Mouse (Mus musculus): ENCODE measurements around the gene Usmg5.
"Not testable (repeated sequence)": the region's sequence is repeated elsewhere in the genome, so short reads cannot be mapped to it uniquely, and the experiment has no call there.

Usmg5 gene

DNA sequence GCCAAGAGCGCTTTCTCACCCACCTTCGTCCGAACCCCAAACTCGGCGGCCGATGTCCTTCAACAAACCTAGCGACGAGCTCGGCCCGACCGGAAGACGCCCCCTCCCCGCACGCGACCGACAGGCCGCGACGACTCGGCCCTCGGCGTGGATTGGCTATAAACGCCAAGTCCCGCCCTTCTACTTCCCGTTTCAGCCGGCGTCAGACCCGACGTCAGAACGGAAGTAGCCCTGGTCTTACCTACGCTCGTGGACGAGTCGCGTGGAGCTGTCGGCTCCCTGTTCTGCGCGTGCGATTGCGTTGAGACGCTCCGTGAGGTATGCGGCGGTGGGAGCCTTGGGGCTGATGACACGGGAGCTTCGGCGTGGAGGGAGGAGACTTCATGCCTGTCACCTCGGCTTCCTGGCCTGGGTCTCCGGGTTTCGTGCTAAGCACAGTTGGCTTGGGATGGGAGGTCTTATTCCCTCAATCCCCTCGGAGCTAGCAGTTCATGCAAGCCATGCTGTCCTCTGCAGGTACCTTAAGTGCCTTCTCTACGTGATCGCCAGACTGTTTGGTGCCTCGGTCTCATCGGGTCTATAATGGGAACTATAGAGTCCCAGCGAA is at the start of gene Usmg5, which contains the start of gene Pdcd11:
TSS of gene Usmg5 (minus strand) at position 98 of the 607 bp plus-strand sequence.
TSS of gene Pdcd11 (plus strand) at position 219 of the 607 bp plus-strand sequence.
- DNase-seq (ENCODE audit: low spot score in 2 of 2): peak; percentile 93 to 94

DNA sequence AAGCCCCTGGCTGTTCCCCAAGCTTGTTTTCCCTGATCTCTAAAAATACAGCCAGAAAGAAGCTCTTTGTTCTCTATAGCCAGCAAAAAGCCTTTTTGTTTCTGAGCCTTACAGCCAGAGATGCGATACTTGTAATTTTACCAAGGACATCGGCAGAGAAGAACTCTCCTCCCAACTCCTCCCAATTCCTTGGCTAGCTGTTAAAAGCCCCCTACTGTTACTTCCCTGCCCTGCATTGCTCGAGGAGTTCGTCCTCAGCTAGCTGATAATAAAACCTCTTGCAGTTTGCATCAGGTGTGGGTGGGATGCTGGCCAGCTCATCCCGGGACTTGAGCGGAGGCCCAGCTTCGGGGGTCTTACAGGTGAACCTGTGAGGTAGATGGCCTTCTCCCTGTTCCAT is 49.2 kb upstream of the Usmg5 start:
- DNase-seq (ENCODE audit: low spot score in 2 of 2): not testable (repeated sequence)

DNA sequence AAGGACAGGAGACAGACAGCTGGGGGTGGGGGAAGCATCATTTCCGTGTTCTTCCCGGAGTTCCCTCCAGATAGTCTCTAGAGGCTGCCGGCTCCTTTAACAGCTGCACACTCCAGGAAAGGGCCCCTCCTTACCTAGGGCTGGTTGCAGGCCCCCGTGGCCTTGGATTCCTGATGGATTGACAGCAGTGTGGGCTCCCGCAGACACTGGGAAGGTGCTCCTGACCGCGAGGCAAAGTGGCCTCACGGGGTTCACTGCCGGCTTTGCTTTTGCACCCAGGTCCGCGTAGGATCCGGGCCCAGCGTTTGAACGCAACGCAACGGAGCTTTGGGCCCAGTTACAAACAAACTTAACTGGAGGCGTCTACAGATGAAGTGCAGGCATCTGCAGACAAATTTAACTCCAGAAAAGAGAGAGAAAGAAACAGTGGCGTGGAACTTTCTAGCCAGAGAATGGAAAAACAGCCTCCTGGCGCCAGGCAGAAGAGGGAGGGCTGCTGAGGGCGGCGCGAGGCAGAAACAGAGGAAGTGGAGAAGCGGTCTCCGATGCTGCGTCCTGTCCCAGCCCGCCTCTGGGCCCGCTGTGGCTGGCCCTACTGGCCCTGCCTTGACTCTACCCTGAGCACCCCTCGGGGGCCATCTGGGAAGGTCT is 47.4 kb upstream of the Usmg5 start, which contains the start of gene Calhm2:
TSS of gene Calhm2 (minus strand) at position 524 of the 651 bp plus-strand sequence.
- DNase-seq (ENCODE audit: low spot score in 2 of 2): peak; percentile 65 to 74

DNA sequence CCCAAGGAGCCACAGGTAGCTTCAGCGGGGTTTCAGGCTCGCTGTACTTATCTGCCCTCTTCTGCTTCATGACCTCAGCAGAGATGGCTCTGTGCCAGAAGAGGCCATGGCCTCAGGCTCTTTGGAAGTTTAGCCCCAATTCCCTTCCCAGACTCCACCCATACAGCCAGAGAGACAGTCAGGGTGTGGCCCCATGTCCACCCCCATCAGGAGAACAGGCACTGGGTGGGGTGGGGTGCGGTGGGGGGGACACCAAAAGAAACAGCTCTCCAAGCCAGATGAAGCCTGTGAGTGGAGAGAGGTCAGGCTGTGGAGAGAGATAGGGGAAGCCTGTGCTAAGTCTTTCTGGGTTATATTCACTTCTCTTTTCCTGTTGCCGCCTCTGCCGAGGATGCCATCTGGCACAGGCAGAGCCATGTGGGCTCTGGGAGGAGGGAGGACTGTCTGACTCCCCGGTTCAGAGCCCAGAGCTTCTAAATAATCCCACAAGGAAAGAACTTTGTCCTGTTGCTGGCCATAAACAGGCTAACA is 46.7 kb upstream of the Usmg5 start:
- DNase-seq (ENCODE audit: low spot score in 2 of 2): peak; percentile 62 to 63

GRCm38 (mm10) chr19:47136170-47136569 is 45.7 kb upstream of the Usmg5 start:
- no peak for DNase-seq (ENCODE audit: low spot score in 2 of 2)

DNA sequence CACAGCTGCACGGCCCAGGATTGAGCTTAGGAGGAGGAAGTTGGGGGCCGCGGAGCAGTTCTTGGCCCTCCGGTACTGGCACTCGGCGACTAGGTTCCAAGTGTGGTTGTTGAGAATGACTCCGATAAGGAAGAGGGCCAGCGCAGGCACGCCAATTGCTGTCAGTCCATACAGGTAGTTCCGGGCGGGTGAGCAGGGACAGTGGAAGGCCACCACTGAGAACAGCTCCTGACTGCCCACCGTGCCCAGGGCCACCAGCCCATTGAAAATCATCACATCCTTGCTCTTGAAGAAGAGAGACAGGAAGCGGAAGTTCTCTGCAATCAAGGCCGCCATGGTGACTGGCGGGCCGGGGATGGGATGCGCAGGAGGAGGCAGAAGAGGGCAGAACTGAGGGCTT is 45.1 kb upstream of the Usmg5 start:
- DNase-seq (ENCODE audit: low spot score in 2 of 2): no peak

DNA sequence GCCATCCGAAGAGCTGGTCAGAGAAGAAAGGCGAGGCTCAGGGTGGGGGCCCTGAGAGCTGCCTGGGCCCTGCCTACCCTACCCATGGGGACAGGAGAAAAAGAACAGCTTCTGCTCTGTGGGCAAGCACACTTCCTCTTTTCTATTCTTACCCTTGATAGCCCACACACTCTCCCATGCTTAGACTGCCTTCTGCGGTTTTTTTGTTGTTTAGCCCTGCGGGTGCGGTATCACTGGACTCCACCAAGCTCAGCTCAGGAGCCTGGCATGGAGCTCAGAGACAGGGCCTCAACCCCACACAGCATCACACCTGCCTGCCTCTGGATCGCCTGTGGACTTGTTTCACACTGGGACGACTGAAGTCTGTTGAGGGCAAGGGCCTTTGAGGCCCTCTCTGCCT is 42.7 kb upstream of the Usmg5 start:
- peak; percentile 83 to 85 for DNase-seq (ENCODE audit: low spot score in 2 of 2)

DNA sequence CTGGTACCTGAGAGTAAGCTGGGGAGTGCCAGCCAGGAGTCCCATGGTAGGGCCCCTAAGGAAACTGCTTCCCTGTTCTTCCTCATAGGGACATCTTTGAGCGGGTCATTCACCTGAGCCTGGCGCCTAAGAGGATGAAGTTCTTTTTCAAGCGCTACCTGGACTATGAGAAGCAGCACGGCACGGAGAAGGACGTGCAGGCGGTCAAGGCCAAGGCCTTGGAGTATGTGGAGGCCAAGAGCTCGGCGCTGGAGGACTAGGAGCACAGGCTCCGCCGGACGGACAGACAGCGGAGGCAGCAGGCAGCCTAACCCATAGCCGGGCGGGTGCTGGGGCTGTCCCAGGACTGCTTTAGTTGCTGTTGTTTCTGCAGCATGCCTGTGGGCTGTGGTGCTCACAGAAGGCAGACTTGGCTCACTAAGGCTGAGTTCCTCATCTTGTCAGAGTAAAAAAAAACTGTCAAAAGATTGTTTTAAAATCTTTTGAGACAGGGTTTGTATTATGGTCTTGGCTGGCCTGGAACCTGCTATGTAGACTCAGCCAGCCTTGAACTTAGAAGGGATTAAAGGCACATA is 40.2 kb upstream of the Usmg5 start:
- DNase-seq (ENCODE audit: low spot score in 2 of 2): peak; percentile 64 to 66

GRCm38 (mm10) chr19:47128835-47129234 is 38.4 kb upstream of the Usmg5 start:
- no peak for DNase-seq (ENCODE audit: low spot score in 2 of 2)

- DNase-seq (ENCODE audit: low spot score in 2 of 2): no peak
Measured at GRCm38 (mm10) chr19:47128164-47128563, 37.7 kb upstream of the Usmg5 start.

DNA sequence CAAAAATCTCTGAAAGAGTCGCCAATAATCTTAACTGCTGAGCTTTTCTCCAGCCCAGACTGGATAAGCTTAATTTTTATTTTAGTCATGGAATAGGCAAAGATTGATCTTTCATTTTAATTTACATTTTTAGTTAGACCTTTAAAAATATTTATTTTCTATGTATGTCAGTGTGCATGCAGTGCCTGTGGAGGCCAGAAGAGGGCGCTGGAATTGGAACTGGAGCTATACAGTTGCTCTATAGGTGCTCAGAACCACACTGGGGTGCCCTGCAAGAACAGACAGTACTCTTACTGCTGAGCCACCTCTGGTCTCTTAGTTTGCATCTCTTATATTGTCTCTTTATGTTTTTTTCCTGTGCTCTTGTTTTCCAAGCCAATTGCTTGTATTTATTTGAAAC is 32.4 kb upstream of the Usmg5 start:
- DNase-seq (ENCODE audit: low spot score in 2 of 2): no peak

DNA sequence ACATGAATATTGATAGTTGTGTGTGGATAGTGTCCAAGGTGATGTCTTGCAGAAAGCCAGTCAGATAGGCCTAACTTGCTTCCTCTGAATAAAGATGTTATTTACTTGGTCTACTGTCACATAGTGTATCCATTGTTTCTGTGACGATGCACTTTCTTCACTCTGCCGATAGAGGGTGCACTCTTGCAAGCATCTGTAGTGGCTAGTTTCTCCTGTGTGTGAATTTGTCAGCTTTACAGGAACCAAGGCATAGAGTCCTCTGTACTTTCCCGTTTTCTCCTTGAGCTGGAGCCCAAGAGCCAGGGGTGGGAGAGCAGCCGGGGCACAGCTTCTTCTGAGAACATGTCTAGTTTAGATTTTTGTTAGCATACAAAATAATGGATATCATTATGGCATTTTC is 30.6 kb upstream of the Usmg5 start:
- peak in 1 of 2 experiments; percentile 38 for DNase-seq (ENCODE audit: low spot score in 2 of 2)

DNA sequence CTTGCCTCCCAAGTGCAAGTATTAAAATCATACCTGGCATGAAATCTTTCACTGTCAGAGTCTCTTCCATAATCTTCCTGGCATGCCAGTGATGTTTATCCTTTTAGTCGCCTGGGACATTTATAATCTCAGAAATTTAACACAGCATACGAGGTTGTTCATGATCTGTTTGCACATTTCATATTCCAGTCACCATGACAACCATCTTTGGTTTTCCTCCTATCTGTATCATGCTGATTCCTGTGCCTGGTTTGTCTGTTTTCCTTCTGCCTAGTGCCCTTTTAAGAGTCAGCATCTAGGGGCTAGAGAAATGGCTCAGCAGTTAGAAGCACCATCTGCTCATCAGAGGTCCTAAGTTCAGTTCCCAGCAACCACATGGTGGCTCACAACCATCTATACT is 28.2 kb upstream of the Usmg5 start:
- no peak for DNase-seq (ENCODE audit: low spot score in 2 of 2)

DNA sequence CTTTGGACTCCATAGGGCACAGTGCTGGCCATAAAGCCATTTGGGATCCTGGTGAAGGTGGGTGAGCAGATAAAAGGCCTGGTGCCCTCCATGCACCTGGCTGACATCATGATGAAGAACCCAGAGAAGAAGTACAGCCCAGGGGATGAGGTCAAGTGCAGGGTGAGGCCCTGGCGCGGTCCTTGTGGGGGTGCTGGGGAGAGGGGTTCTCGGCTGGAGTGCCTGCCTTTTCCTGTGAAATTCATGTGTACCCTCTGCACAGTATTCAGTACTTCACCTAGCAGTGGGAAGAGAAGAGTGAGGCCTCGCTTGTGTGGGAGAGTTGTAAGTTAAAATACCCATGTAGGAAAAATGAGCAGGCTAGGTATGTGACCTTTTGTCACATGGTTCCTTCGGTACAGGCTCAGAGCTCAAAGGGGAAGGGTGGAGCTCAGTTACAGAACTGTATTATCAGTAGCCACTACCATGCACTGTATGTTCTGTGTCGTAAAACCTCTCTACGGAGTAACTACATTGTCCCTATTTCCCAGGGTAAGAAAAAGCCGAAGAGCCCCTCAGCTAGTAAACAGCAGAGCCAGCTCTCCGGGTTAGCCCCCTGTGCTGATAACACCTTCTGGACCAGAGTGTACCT is 14.3 kb upstream of the Usmg5 start:
- DNase-seq (ENCODE audit: low spot score in 2 of 2): no peak

DNA sequence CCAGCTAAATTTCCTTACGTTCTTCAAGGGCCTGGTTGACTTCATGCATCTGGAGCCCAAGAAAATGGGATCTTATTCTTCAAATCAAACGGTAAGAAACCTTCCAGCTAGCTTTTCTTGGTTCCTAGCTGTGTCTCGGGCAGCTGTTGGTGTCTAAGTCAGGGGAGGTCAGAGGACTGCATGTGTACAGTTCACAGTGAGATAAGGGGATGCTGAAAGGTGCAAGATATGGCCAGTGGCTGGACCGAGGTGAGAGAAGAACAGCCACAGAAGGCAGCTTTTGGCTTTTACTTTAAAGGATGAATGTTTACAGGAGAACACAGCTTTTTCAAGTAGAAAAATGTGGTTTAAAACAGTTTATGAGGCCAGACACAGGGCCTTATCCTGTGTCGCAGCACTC is 10.6 kb upstream of the Usmg5 start:
- no peak for DNase-seq (ENCODE audit: low spot score in 2 of 2)

DNA sequence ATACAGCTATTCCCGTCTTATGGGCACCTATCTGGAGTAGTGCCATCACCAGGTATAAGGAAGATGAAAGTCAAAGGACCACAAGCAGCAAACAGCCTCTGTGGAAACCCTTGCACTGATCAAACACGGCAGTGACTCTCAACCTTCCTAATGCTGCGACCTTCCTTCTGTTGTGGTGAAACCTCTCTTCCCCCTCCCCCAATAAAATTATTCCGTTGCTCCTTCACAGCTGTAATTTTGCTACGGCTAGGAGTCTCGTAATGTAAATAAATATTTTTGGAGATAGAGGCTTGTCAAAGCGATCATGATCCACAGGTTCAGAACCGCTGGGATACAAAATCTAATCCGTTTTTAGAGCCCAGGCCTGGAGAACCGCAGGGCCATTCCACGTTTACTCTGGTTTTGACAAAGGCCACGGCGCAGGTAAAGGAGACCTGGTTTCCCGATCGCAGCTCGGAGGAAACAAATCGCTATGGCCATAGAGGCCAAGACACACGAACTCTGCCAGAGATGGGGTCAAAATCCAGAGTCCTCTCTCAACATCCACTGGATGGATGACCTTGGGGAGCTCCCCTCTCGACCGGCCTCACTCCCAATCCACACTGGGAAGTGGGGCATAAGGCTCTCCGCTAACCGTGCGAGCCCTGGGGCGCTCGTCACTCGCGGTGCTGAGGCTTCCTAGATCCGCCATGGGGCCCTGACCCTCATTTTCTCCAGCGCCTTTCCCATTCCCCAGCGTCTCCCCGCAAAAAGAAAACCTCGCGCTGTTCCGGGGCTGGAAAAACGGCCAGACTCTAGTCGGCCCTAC is 525 bp downstream of the Usmg5 start:
- no peak for DNase-seq (ENCODE audit: low spot score in 2 of 2)

DNA sequence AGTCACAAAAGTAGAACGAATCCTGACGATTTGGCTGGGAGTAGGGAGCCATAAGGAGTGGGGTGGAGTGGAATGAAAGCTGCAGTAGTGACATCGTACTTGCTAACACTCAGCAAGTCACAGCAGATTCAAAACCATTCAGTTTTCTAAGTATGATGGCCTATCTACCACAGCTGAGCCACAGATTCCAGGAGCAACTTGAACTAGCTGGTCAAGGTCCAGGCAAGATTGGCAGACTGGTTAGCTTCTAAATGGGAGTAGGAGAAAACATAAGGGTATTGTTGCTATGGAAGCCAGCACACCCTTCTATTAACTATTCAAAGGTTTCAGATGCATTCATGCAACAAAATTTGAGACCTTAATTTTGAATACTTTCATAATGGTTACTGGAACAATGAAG is 2.2 kb downstream of the Usmg5 start:
- no peak for DNase-seq (ENCODE audit: low spot score in 2 of 2)

- peak; percentile 87 to 88 for DNase-seq (ENCODE audit: low spot score in 2 of 2)
Measured at GRCm38 (mm10) chr19:47067924-47068611, 22.4 kb downstream of the Usmg5 start.

GRCm38 (mm10) chr19:47067096-47067882 is 23.2 kb downstream of the Usmg5 start, which contains the start of gene Taf5:
Gene Taf5, plus strand, starts transcription at chr19:47067746.
- DNase-seq (ENCODE audit: low spot score in 2 of 2): peak; percentile 98

DNA sequence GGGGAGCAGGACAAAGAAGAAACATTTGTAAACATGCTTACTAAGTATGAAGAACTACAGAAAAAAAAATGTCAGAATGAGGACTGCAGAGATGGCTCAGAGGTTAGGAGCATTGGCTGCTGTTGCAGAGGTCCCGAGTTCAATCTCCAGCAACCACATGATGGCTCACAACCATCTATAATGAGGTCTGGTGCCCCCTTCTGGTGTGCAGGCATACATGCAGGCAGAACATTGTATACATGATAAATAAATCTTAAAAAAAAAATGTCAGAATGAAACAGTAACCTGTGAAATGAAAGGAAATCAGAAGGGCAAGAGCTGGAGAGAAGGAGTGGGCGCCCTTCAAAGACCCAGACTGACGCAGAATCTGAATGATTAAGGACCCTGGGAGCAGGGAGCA is 24.6 kb downstream of the Usmg5 start:
- DNase-seq (ENCODE audit: low spot score in 2 of 2): no peak
